Mouse (Mus musculus): ENCODE results near the gene Prrx1. TPM values are rescaled to one million over a fixed set of nuclear protein-coding genes. Genes with fewer than 3 reads are reported as not detected.

The Prrx1 gene
- total RNA-seq (2021), result 10 to 100 TPM; 24.4 to 31.1 TPM
- long read RNA-seq, experiment 1, full-length matches to known transcripts, result 4 of 4 reads
- long read RNA-seq, experiment 1, partial matches to known transcripts, result 0 of 4 reads
- long read RNA-seq, experiment 1, other reads (novel, unspliced or antisense), result 0 of 4 reads
- long read RNA-seq, experiment 2, full-length matches to known transcripts, result 13 of 17 reads
- long read RNA-seq, experiment 2, partial matches to known transcripts, result 1 of 17 reads
- long read RNA-seq, experiment 2, other reads (novel, unspliced or antisense), result 3 of 17 reads

DNA sequence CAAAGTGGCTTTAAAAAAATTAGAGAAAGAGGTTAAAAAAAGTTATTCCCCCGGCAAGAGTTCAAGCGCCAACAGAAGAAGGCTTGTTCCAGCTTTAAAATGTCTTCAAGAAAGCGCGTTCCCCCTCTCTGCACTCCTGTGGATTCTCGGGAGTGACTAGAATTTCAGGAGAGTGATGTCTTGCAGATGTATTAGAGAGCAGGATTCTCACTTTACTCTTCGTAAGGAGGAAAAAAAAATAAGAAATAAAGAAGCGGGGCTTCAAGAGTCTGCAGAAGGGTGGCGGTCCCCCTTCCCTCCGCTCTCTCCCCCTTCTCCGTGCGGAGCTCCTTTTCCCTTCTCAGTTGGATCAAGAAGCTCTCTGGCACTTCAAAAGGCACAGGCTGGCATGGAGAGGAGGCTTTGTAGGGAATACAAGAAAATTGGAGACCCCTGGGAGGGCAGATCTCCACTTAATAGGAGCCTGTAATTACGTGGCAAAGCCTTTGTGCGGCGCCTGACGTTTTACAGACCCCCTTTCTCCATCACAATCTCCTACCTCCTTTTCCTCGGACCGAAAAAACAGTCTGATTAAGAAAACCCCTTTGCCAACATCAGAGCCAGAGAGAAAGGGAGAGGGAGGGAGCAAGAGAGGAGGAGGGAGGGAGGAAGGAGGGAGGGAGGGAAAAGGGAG is at the start of gene Prrx1:
Gene Prrx1, minus strand, starts transcription at position 610 of the 673 bp plus-strand sequence.
- no peak for DNase-seq (ENCODE audit: low spot score in 2 of 2)

GRCm38 (mm10) chr1:163362202-163362601 is 48.7 kb upstream of the Prrx1 start:
- no peak for DNase-seq (ENCODE audit: low spot score in 2 of 2)

DNA sequence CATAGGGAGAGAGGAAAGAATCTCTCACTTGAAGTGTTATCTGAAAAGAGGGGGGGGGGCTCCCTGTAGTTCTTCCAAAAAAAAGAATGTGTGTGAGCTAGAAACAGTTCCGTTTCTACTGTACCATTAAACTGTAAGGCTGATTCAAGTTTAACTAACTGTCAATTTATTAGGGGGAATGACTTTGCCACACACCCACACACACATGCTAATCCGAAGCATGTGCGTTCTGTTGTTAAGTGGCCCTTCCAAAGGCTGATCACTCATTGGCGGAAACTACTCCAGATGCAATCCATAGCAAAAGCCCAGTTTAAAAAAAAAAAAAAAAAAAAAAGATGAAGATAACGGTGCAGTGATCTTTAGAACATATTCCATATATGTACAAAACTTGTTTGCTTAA is 47.9 kb upstream of the Prrx1 start:
- no peak for DNase-seq (ENCODE audit: low spot score in 2 of 2)

GRCm38 (mm10) chr1:163360796-163361195 is 47.3 kb upstream of the Prrx1 start:
- DNase-seq (ENCODE audit: low spot score in 2 of 2), result no peak

DNA sequence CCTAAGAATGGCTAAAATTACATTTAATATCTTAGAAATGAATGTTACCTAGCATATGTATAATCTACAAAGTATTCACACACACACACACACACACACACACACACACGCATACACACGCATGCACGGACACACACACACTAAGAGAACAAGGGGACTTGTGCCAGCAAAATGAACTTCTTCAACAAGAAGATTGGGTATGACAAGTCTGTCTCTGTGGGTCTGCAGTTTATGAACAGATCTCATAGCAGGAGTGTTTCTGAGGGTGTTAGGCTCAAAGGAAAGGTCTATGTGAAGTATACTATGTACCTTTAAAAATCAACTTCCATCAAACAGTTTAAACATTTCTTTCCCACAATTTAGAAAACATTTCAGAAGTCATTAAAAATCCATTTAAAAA is 46.0 kb upstream of the Prrx1 start:
- no peak for DNase-seq (ENCODE audit: low spot score in 2 of 2)

DNA sequence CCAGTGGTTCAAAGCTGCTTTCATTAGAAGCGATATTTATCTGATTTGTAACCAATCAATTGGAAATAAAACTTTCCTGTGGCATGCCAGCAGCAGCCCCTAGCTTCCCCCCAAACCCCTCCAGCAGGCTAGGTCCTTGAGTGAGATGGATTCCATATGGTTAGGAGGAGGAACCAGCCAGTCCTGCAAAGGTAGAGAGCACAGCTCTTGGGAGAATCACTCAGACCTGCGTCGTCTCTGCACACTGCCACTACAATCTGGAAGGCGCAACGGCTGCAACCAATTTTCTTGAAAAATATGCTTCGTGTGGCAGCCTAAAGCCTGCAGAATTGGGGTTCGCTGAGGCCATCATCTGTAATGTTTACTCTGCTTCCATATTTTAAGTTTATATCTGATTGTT is 44.7 kb upstream of the Prrx1 start:
- DNase-seq (ENCODE audit: low spot score in 2 of 2), result no peak

- DNase-seq (ENCODE audit: low spot score in 2 of 2), result no peak
Observed at GRCm38 (mm10) chr1:163357733-163358132, 44.2 kb upstream of the Prrx1 start.

DNA sequence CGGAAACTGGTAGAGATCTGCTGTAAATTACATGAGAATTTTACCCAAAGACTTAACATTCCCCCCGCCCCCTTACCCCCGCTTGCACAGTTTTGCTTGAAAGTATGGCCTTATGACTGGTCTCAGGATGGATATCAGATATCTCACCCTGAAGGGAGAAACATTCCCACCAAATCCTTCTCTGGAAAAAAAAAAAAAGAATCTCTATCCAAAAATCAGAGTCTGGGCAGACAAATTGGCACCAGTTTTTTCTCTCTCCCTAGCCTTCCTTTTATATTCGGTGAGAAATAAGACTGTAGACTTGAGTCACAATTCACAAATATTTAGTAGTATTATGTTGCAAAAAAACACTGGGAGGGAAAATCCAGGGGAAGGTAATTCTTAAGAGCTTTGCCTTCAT is 42.7 kb upstream of the Prrx1 start:
- DNase-seq (ENCODE audit: low spot score in 2 of 2), result no peak

DNA sequence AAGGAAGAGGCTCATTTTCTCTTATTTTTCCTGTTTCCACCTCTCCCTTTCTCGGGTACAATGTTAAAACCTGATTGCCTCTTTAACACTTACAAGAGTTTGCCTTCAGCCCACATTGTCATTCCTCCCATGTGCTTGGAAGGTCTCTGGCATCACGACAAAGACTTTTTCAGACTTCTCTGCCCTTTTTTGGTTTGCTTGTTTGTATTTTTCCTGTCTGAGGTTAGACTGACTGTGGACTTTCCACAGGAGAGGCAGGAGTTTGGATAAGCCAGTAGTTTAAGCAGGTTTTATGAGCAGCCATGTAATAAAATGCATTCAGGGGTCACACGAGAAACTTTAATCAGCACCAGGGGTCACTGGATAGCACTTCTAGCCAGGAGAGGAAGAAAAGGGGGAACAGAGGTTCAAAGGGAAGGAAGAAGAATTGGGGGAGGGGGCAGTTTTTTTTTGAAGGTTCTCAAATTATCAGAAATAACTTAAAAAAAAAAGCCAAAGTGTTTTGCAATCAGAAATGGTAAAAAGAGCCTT is 42.2 kb upstream of the Prrx1 start:
- DNase-seq (ENCODE audit: low spot score in 2 of 2), result no peak

GRCm38 (mm10) chr1:163350988-163351387 is 37.5 kb upstream of the Prrx1 start:
- DNase-seq (ENCODE audit: low spot score in 2 of 2), result no peak

DNA sequence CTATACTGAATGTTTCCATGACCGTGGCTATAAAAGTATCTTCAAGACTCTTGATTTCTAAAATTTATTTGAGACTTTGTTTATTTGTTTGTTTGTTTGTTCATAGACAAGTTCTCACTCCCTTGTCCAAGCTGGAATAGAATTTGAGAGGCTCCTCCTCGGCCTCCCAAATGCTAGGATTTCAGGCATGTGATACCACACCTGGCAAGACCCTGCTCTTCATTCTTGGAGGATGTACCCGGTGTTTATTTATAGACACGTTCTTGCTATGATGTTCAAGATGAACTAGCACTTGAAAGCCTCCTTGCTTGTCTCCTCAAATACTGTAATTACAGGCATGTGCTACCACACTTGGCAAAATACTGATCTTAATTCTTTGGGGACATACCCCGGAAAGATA is 32.0 kb upstream of the Prrx1 start:
- no peak for DNase-seq (ENCODE audit: low spot score in 2 of 2)

DNA sequence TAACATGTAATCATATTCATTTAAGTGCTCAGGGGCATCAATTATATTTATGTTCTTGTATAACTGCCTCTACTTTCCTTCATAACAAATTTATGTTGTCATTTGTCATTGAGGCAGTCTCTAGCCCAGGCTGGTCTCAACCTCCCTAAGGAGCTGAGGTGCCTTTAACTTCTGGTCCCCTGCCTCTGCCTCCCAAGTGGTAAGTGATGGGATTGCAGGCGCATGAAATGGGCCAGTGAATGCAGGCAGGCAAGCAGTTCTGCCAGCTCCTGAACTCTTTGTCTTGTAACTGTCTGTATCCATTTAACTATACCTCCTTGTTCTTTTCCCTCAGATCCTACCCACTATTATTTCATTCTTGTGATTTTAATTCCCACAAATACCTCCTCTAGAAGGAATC is 31.4 kb upstream of the Prrx1 start:
- no peak for DNase-seq (ENCODE audit: low spot score in 2 of 2)

DNA sequence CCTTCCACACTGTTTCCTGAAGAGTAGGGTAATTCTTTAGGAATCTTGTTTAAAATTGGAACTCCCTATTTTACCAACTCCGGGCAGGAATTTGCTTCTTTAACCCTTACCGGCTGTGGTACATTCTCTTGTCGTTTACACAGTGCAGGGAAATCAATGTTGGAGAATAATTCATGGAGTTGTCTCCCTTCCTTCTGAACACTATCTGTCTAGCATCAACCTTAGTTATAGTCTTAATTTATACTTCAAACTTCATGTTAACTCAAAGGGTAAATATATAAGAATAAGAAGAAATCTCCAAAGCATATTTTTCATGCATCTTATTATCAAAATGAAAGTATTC is 25.7 kb upstream of the Prrx1 start:
- no peak for DNase-seq (ENCODE audit: low spot score in 2 of 2)

DNA sequence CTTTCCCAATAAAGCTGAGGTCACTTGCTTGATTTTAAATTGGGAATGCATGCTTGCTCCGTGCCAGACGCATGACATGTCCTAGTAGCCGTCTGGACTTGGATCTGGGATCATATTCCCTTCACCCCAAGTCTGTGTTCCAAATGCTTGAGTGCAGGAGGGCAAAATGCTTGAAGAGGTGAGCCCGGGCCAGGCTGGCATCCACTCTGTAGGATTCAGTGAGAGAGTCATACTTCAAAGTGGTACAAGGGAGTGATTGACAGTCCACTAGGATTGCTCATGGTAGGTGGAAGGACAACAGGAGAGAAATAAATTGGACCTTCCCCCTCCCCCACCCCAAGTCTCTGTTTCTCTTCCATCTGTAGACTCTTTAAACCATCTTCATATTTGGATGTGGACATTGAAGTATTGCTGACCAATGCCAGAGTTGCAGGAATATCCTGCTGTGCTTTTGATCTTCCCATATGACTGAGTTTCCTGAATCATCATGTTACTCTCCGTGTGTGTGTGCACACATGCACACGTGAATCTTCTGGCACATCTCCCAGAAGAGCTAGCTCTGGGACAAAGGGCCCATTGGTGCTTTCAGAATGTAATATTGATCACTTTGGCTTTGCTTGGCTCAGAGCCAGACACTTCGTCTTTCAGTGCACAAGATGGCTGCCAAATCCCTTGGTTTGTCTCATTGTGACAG is 25.2 kb upstream of the Prrx1 start:
- DNase-seq (ENCODE audit: low spot score in 2 of 2), result no peak

GRCm38 (mm10) chr1:163337821-163338220 is 24.3 kb upstream of the Prrx1 start:
- no peak for DNase-seq (ENCODE audit: low spot score in 2 of 2)

- DNase-seq (ENCODE audit: low spot score in 2 of 2), result no peak
Observed at GRCm38 (mm10) chr1:163327279-163327678, 13.8 kb upstream of the Prrx1 start.

DNA sequence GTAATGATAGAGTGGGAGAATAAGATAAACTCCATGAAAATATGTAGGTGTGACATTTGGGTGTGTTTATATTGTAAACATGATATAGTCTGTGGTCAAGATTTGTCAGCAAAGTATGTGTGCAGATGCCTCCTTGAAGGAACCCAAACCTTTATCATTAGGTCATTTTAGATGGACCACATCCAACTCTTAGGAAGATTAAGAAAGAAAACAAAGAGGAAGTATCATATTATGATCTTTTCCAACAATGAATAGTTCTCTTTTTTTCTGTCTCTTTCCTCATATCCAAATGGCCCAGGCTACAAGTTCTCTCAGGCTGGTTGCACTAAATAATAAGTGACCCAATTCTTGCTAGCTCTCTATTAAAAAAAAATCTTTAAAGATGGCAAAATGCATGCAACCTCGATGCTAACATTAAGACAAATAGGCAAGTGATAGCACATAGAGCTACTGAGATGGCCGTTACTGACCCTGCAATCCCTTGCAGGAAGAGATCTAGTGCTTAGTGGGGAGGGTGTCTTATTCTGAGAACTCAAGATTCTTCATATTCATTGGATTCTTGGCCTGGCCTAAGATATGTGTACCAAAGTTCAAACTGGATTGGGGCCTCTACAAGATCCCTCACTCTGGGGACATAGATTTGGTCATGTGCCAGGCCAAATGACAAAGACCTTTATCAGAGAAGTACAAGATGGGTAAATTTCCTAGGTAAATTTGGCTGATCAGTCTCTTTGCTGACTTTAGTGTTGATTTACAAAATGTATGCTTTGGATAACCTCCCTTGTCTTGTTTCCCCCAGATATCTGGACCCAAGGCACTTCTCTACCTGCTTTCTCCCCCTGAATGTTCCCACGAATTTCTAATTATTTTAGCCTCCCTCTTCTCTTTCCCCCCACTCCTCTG is 6.4 kb upstream of the Prrx1 start:
- DNase-seq (ENCODE audit: low spot score in 2 of 2), result no peak

DNA sequence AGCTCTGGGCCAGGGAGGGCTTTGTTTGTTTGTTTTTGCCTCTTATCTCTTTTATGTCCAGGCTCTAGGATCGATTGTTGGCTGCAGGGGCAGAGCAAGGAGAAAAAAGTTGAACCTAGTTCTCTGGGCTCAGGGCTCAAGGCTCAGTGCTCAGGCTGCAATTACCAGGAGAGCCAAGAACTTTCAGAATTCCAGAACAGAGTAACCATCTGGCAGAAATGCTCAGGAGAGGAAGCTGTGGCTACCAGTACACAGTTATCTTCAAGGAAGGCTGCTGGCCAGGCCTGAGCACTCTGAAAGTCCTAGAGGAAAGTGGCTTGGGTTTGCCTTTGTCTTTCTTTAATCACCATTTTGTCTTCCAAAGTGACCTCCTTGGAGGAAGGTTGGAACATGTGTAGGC is 3.4 kb upstream of the Prrx1 start:
- DNase-seq (ENCODE audit: low spot score in 2 of 2), result no peak

DNA sequence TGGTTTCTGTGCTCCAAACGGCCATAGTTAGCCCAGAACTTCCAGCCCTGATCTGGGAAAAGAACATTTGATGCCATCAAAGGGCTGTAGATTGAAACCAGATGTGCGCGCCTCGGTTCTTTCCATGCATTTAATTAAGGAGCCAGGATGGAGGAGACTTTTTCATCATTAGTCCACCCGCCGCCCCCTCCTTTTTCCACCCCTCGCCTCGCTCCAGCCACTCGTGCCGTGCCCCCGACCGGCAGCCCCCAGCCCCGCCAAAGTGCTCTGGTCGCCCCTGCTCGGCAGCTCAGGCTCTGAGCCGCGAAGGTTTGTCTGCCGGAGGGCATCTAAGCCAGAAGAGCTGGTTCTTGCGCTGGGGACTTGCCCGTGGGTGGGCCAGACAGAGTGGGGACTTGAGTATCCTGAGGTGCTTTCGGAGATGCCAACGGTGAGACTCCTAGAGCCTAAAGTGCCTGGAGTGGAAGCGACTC is 1.4 kb upstream of the Prrx1 start:
- DNase-seq (ENCODE audit: low spot score in 2 of 2), result no peak

GRCm38 (mm10) chr1:163313921-163314725 is 613 bp upstream of the Prrx1 start:
- DNase-seq (ENCODE audit: low spot score in 2 of 2), result no peak

Measured in adrenal gland, postnatal 4 days (tissue).